Mouse (Mus musculus): Measurements from ENCODE around the gene Igsf3. TPM values are rescaled to one million over a fixed set of nuclear protein-coding genes. Genes with fewer than 3 reads are reported as not detected.

Gene Igsf3
- total and polyA plus RNA-seq, 3 experiments = 3.9 to 11.8 (median 11.4) TPM

DNA sequence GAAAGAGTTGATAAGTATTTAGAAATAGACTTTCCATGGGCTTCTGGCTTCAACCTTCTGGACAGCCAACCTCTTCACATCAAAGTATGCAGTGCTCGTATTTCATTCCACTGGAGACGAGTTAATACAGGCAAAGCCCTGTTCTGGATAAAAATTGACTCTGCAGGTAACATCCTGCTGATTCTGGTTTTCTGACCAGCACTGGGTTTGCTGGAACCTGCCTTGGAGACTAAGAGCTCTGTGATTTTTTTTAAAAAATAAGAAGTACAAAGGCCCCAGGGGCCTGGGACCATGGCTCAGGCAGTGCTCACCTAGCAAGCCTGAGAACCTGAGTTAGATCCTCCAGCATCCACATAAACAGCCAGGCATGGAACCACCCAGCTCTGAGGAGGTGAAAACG, 130.9 kb downstream of the Igsf3 start:
- WGBS = 51% methylated on average over 3 of the region's 3 CpGs
- Histone ChIP-seq H3K9ac (ENCODE audit: low read depth, low read length) (no peak overlapping the region), H3K4me1 (ENCODE audit: control insufficient read depth, insufficient read depth, low read length) (peaks cover 8% of the 10 kb centered on the region), H3K27me3 (ENCODE audit: control insufficient read depth, insufficient read depth, low read length) (no peaks in the 10 kb centered on the region), H3K36me3 (ENCODE audit: control insufficient read depth, insufficient read depth, low read length) (no peaks in the 10 kb centered on the region), H3K4me3 (no peak overlapping the region), H3K79me2 (replicated peaks; ENCODE audit: control insufficient read depth, insufficient read depth, low read length) (no peaks in the 10 kb centered on the region), H3K27ac (peak overlapping the region; percentile 88)
- no peak for DNase-seq
- intact Hi-C loops (cut with DNase I) = loop anchor here (1.0 to 5.0 kb wide), 3 partner anchors 44 to 110 kb away; partner anchors contain the start of gene Atp1a1
- TF ChIP-seq EP300 (IDR thresholded peaks at IDR 0.05; ENCODE audit: insufficient read depth, low read depth, low read length) = no peak
- TF ChIP-seq POLR2A (IDR thresholded peaks at IDR 0.05; ENCODE audit: insufficient read depth, low read depth, low read length) = no peak
- no peak for TF ChIP-seq CTCF (IDR thresholded peaks at IDR 0.05)

DNA sequence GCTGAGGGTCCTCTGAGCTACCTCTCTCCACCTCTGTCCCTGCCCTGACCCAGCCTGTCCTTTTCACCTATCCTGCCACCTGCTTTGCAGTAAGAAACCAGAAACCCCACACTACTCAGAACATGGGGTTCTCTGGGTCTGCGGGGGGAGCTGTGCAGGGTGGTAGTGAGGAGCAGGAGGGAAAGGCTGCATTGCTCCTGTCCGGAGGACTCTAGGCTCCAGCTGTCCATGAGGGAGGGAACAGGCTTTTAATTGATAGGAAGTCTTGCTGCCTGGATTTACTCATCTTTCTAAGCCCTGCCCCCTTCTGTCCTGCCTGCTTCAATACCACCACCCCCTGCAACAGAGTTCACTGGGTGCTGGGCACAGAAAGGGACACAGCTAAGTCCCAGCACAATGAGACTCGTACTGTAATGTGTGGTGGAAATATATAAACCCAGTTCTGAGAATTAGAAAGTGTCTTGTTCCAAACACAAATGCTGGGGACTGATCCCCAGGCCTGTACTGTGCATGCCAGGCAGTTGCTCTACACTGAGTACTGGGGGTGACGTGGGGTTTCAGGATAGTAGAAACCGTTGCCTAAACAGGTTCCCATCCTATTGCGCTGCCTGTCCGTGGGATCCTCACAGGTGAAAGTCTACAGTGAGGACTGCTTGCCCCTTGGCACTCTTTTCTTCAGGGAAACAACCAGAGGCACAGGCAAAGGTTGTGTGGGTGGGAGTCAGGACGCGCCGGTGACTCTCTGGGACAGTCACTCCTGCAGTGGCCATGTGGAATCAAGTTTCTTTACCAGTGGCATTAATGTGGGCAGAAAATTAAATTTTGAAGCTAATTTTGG, 133.0 kb downstream of the Igsf3 start:
- no peak overlapping the region for H3K4me3 ChIP-seq
- H3K27me3 ChIP-seq (ENCODE audit: control insufficient read depth, insufficient read depth, low read length) = no peaks in the 10 kb centered on the region
- TF ChIP-seq POLR2A (IDR thresholded peaks at IDR 0.05; ENCODE audit: insufficient read depth, low read depth, low read length) (no peak), EP300 (IDR thresholded peaks at IDR 0.05; ENCODE audit: insufficient read depth, low read depth, low read length) (no peak), CTCF (IDR thresholded peaks at IDR 0.05) (no peak)
- peaks cover 8% of the 10 kb centered on the region for H3K4me1 ChIP-seq (ENCODE audit: control insufficient read depth, insufficient read depth, low read length)
- intact Hi-C loops (cut with DNase I) = loop anchor here (5.0 kb wide), 1 partner anchor 107 kb away; no protein-coding TSS in a partner anchor
- no peaks in the 10 kb centered on the region for H3K79me2 ChIP-seq (replicated peaks; ENCODE audit: control insufficient read depth, insufficient read depth, low read length)
- no peaks in the 10 kb centered on the region for H3K36me3 ChIP-seq (ENCODE audit: control insufficient read depth, insufficient read depth, low read length)
- no peak overlapping the region for H3K9ac ChIP-seq (ENCODE audit: low read depth, low read length)
- no peak for DNase-seq
- WGBS = 90% methylated on average over 10 of the region's 10 CpGs
- H3K27ac ChIP-seq = no peak overlapping the region

DNA sequence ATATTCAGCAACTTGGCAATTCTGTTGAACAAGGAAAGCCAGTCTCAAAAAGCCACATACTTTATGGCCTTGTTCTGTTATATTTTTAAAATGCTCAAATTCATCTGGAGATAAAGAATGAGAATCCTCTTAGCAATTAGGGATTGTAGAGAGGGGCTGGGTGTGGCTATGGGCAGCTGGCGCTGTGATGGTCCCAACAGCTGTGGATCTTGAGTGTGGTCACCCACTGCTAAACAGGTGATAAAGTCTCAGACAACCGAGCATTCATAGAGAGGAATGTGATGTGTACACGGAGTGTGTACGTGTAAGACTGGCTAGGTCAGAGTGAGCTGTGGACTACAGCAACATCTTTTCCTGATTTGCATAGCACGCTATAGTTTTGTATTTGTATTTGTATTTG, 133.7 kb downstream of the Igsf3 start:
- no peaks in the 10 kb centered on the region for H3K79me2 ChIP-seq (replicated peaks; ENCODE audit: control insufficient read depth, insufficient read depth, low read length)
- H3K4me3 ChIP-seq = no peak overlapping the region
- no peaks in the 10 kb centered on the region for H3K27me3 ChIP-seq (ENCODE audit: control insufficient read depth, insufficient read depth, low read length)
- no peak overlapping the region for H3K9ac ChIP-seq (ENCODE audit: low read depth, low read length)
- H3K36me3 ChIP-seq (ENCODE audit: control insufficient read depth, insufficient read depth, low read length) = no peaks in the 10 kb centered on the region
- no peak overlapping the region for H3K27ac ChIP-seq
- TF ChIP-seq POLR2A (IDR thresholded peaks at IDR 0.05; ENCODE audit: insufficient read depth, low read depth, low read length) (no peak), EP300 (IDR thresholded peaks at IDR 0.05; ENCODE audit: insufficient read depth, low read depth, low read length) (no peak), CTCF (IDR thresholded peaks at IDR 0.05) (no peak)
- WGBS = 92% methylated on average over 5 of the region's 5 CpGs
- intact Hi-C loops (cut with DNase I) = no loop called here
- peaks cover 8% of the 10 kb centered on the region for H3K4me1 ChIP-seq (ENCODE audit: control insufficient read depth, insufficient read depth, low read length)
- DNase-seq = no peak

Other genes starting within 250 kb of the Igsf3 start
- gene Cd2, start 89.1 kb upstream of the Igsf3 start, total RNA-seq (2021) = 1 to 10 TPM in 1 of 2 experiments, under 1 TPM in 1; 0.84 to 1.1 TPM
- gene Cd2, start 89.1 kb upstream of the Igsf3 start, polyA plus RNA-seq (2012; rRNA removed) = 0.76 and 1.7 TPM in 2 replicates
- 100 to 1,000 TPM; 800 to 832 TPM for gene Atp1a1, start 227.6 kb downstream of the Igsf3 start, total RNA-seq (2021)
- 523 and 821 TPM in 2 replicates for gene Atp1a1, start 227.6 kb downstream of the Igsf3 start, polyA plus RNA-seq (2012; rRNA removed)

Measured in heart, adult 2 months (tissue).